Mouse (Mus musculus): ENCODE measurements around the gene Pcyt1b.

The Pcyt1b gene

GRCm38 (mm10) chrX:93732975-93733748 is 78.5 kb downstream of the Pcyt1b start:
- DNase-seq (ENCODE audit: low read depth, low spot score): no peak

GRCm38 (mm10) chrX:93749165-93749564 is 94.5 kb downstream of the Pcyt1b start:
- no peak for DNase-seq (ENCODE audit: low read depth, low spot score)

DNA sequence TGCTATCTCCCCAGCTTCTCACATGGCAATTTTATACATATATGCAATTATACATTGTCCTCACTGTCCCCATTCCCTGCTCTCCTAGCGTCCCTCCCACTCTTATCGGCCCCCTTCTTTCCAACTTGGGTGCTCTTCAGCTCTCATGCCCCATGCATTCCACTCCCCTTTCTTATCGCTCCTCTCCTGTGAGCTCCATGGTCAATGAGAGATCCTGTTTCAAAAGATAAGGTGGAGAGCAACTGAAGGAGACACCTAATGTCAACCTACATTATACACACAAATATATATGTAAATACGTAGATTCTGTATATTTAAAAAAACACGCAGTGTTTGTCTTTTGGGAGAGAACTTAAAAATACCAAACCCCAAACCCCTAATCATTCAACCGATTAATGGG is 95.9 kb downstream of the Pcyt1b start:
- DNase-seq (ENCODE audit: low read depth, low spot score): no peak

GRCm38 (mm10) chrX:93755210-93755842 is 100.7 kb downstream of the Pcyt1b start:
- no peak for DNase-seq (ENCODE audit: low read depth, low spot score)

DNA sequence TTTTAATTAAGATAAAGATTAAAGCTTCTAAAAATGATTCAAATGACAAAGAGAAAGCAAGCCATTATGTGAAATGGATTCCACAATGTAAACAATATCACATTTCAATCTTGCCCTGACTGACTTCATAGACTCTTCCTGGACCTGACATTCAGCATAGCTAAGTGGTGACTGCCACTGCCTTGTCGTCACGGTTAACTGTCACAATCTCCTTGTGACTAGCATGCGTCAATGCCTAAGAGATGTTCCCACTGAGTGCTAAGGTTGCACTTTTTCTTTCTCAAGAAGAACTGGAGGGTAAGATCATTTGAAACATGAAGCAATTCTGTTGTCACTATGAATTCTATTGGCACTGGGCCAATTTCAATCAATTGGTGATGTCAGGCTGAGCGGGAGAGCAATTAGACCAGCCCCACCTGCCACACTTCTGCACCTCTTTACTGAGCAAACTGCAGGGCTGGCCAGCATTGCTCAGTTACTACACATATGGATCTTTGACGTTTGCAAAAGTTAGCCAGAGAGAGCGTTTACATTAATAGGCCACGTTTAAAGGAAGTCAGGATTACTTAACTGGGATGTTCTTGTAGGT is 102.3 kb downstream of the Pcyt1b start:
- no peak for DNase-seq (ENCODE audit: low read depth, low spot score)

- no peak for DNase-seq (ENCODE audit: low read depth, low spot score)
Observed at GRCm38 (mm10) chrX:93760770-93761169, 106.1 kb downstream of the Pcyt1b start.

- no peak for DNase-seq (ENCODE audit: low read depth, low spot score)
Observed at GRCm38 (mm10) chrX:93789562-93789961, 134.9 kb downstream of the Pcyt1b start.

GRCm38 (mm10) chrX:93793168-93793567 is 138.5 kb downstream of the Pcyt1b start:
- DNase-seq (ENCODE audit: low read depth, low spot score): no peak
